Mouse (Mus musculus) heart, adult 9 months (tissue): Measurements from ENCODE around the gene Wfdc21.

Experiments used
- DNase-seq, 2 experiments: peaks; one replicate each; pipeline ENCODE4 v3.0.0; 2022; ENCODE audit warnings: low spot score in 2 of 2

Gene Wfdc21

GRCm38 (mm10) chr11:83802166-83802565, 55.4 kb downstream of the Wfdc21 start:
- no peak for DNase-seq
